In the genomic region with DNA sequence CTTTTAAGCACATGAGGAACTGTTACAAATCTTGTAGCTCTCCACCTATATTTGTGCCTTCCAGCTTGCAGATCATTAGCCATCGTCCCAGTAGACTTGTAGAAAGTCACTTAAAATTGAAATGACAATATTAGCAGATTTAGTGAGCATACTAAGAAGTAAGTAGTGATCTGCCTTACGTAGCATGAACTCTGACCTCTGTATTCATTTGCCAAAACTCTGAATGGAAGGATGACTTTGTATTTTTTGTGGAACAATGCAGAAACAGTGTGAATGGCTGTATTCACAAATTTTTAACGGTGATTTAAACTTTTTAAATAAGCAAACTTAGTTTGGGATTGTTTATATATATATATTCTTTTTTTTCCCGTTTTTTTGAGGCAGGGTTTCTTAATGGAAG, we compare ENCODE assay signal across 10 mouse cellular contexts. TPM values are rescaled to one million over a fixed set of nuclear protein-coding genes. Genes with fewer than 3 reads are reported as not detected.
A peak's percentile ranks its signal among the peaks of the same experiment; 100 is the strongest.
DNase-seq lines count a peak whose midpoint lies in the region; ATAC-seq and TF ChIP-seq lines count a peak whose summit lies in the region.
"Had no signal": no experiment of that assay in that cellular context is flagged by ENCODE, and none has a peak within 500 bp of the region (broad histone marks: within the 10 kb centered on the region; RNA-seq: fewer than 3 reads in every experiment).

No protein-coding gene starts in this region.

- no peak for ATAC-seq in embryonic facial prominence, embryonic 13.5 days (ENCODE audit: insufficient number of reproducible peaks, insufficient read depth, low FRiP score, low TSS enrichment, low read depth)
- ATAC-seq in intestine, embryonic 16.5 days = no peak
- ATAC-seq in neural tube, embryonic 13.5 days (ENCODE audit: low read depth) = no peak

- H3K9ac ChIP-seq in embryonic facial prominence, embryonic 13.5 days = no peak overlapping the region
- peak overlapping the region; percentile 37; the same call in 1 of the 2 replicates for H3K9ac ChIP-seq in intestine, embryonic 16.5 days (ENCODE audit: low read depth, low read length)
- H3K9ac ChIP-seq in neural tube, embryonic 13.5 days = peak overlapping the region; percentile 50; the same call in 1 of the 2 replicates

- peak overlapping the region; percentile 58 for H3K4me2 ChIP-seq in embryonic facial prominence, embryonic 13.5 days
- H3K4me2 ChIP-seq in intestine, embryonic 16.5 days (ENCODE audit: low read depth, low read length) = peak overlapping the region; percentile 52
- H3K4me2 ChIP-seq in neural tube, embryonic 13.5 days = peak overlapping the region; percentile 54

- no peak for DNase-seq in left cerebral cortex, adult 2 months (ENCODE audit: extremely low spot score in 1 of 2, low spot score in 2 of 2)
- DNase-seq in left cerebral cortex, postnatal 10 days (ENCODE audit: extremely low spot score in 1 of 2, low spot score in 2 of 2) = no peak
- no peak for DNase-seq in adrenal gland, postnatal 10 days
- no peak for DNase-seq in urinary bladder, adult 2 months (ENCODE audit: low spot score)
- DNase-seq in thymus, postnatal 0 days (ENCODE audit: low spot score) = no peak
- DNase-seq: retina, postnatal 1 day had no signal

- H3K36me3 ChIP-seq in embryonic facial prominence, embryonic 13.5 days = no peaks in the 10 kb centered on the region
- no peaks in the 10 kb centered on the region for H3K36me3 ChIP-seq in intestine, embryonic 16.5 days (ENCODE audit: control insufficient read depth, insufficient read depth, low read length)
- H3K36me3 ChIP-seq in neural tube, embryonic 13.5 days = no peaks in the 10 kb centered on the region

- no peak for TF ChIP-seq CTCF in left cerebral cortex, adult 2 months (IDR thresholded peaks at IDR 0.05)

- no peaks in the 10 kb centered on the region for H3K27me3 ChIP-seq in embryonic facial prominence, embryonic 13.5 days
- no peaks in the 10 kb centered on the region for H3K27me3 ChIP-seq in intestine, embryonic 16.5 days (replicated peaks; ENCODE audit: control insufficient read depth, insufficient read depth, low read length)
- no peaks in the 10 kb centered on the region for H3K27me3 ChIP-seq in neural tube, embryonic 13.5 days

- intact Hi-C loops in left cerebral cortex, adult 2 months (cut with DNase I) = loop anchor here (5.0 kb wide), 1 partner anchor 102 kb away; the partner anchor contains the start of gene Ugdh
- intact Hi-C loops in left cerebral cortex, postnatal 10 days (cut with DNase I) = loop anchor here (5.0 kb wide), 1 partner anchor 47 kb away; the partner anchor contains the start of gene Gm43552

- 49% methylated on average over 4 of the region's 4 CpGs for WGBS in embryonic facial prominence, embryonic 13.5 days
- WGBS in intestine, embryonic 16.5 days = 30% methylated on average over 4 of the region's 4 CpGs
- WGBS in neural tube, embryonic 13.5 days = 28% methylated on average over 4 of the region's 4 CpGs

- H3K4me1 ChIP-seq in embryonic facial prominence, embryonic 13.5 days = peaks cover 15% of the 10 kb centered on the region
- H3K4me1 ChIP-seq in intestine, embryonic 16.5 days (ENCODE audit: control insufficient read depth, insufficient read depth, low read length) = peaks cover 3% of the 10 kb centered on the region; the same call in 1 of the 2 replicates
- peaks cover 39% of the 10 kb centered on the region for H3K4me1 ChIP-seq in neural tube, embryonic 13.5 days (replicated peaks)

- peak overlapping the region; percentile 96 for H3K4me3 ChIP-seq in left cerebral cortex, adult 2 months
- H3K4me3 ChIP-seq in embryonic facial prominence, embryonic 13.5 days = peak overlapping the region; percentile 32
- peak overlapping the region; percentile 34 for H3K4me3 ChIP-seq in intestine, embryonic 16.5 days (ENCODE audit: low read length)
- peak overlapping the region; percentile 26 for H3K4me3 ChIP-seq in neural tube, embryonic 13.5 days

- no peaks in the 10 kb centered on the region for H3K9me3 ChIP-seq in embryonic facial prominence, embryonic 13.5 days
- H3K9me3 ChIP-seq in intestine, embryonic 16.5 days (ENCODE audit: control insufficient read depth, low read length) = no peaks in the 10 kb centered on the region
- no peaks in the 10 kb centered on the region for H3K9me3 ChIP-seq in neural tube, embryonic 13.5 days

- no peak overlapping the region for H3K27ac ChIP-seq in left cerebral cortex, adult 2 months
- no peak overlapping the region for H3K27ac ChIP-seq in embryonic facial prominence, embryonic 13.5 days
- no peak overlapping the region for H3K27ac ChIP-seq in intestine, embryonic 16.5 days (ENCODE audit: low read length)
- no peak overlapping the region for H3K27ac ChIP-seq in neural tube, embryonic 13.5 days (replicated peaks)

RNA-seq across cellular contexts. Expression of gene Ube2k, which starts 1.8 kb away (rescaled TPM):
- 100 to 1,000 TPM; 117 to 124 TPM for total RNA-seq in left cerebral cortex, adult 2 months (2021)
- 100 to 1,000 TPM; 134 to 138 TPM for total RNA-seq in left cerebral cortex, postnatal 10 days (2021)
- 207 and 213 TPM in 2 replicates for polyA plus RNA-seq in embryonic facial prominence, embryonic 13.5 days (2015; fragmentation: Nextera tagmentation; extraction: Ambion mirVana)
- polyA plus RNA-seq in intestine, embryonic 16.5 days (2015; fragmentation: Nextera tagmentation; extraction: Ambion mirVana) = 125 and 129 TPM in 2 replicates
- polyA plus RNA-seq in neural tube, embryonic 13.5 days (2015; fragmentation: Nextera tagmentation; extraction: Ambion mirVana) = 204 and 218 TPM in 2 replicates
- 10 to 100 TPM; 91.1 to 92.7 TPM for total RNA-seq in adrenal gland, postnatal 10 days (2021)
- 72.3 and 74.4 TPM in 2 replicates for polyA plus RNA-seq in urinary bladder, adult 2 months (2012; rRNA removed)
- polyA plus RNA-seq in thymus, postnatal 0 days (2015; fragmentation: Nextera tagmentation; extraction: Ambion mirVana) = 157 and 164 TPM in 2 replicates

RNA-seq across cellular contexts. Expression of gene Smim14, which starts 1.8 kb away (rescaled TPM):
- total RNA-seq in left cerebral cortex, adult 2 months (2021) = 100 to 1,000 TPM; 156 to 163 TPM
- 100 to 1,000 TPM; 127 to 143 TPM for total RNA-seq in left cerebral cortex, postnatal 10 days (2021)
- polyA plus RNA-seq in embryonic facial prominence, embryonic 13.5 days (2015; fragmentation: Nextera tagmentation; extraction: Ambion mirVana) = 102 and 117 TPM in 2 replicates
- 153 and 159 TPM in 2 replicates for polyA plus RNA-seq in intestine, embryonic 16.5 days (2015; fragmentation: Nextera tagmentation; extraction: Ambion mirVana)
- 185 and 191 TPM in 2 replicates for polyA plus RNA-seq in neural tube, embryonic 13.5 days (2015; fragmentation: Nextera tagmentation; extraction: Ambion mirVana)
- 100 to 1,000 TPM; 115 to 117 TPM for total RNA-seq in adrenal gland, postnatal 10 days (2021)
- 259 and 310 TPM in 2 replicates for polyA plus RNA-seq in urinary bladder, adult 2 months (2012; rRNA removed)
- polyA plus RNA-seq in thymus, postnatal 0 days (2015; fragmentation: Nextera tagmentation; extraction: Ambion mirVana) = 218 and 226 TPM in 2 replicates

RNA-seq across cellular contexts. Expression of gene Gm43552, which starts 46.2 kb away (rescaled TPM):
- total RNA-seq in left cerebral cortex, adult 2 months (2021) = not detected
- not detected for total RNA-seq in left cerebral cortex, postnatal 10 days (2021)
- not detected in 2 replicates for polyA plus RNA-seq in embryonic facial prominence, embryonic 13.5 days (2015; fragmentation: Nextera tagmentation; extraction: Ambion mirVana)
- polyA plus RNA-seq in intestine, embryonic 16.5 days (2015; fragmentation: Nextera tagmentation; extraction: Ambion mirVana) = not detected in 2 replicates
- polyA plus RNA-seq in neural tube, embryonic 13.5 days (2015; fragmentation: Nextera tagmentation; extraction: Ambion mirVana) = not detected in 2 replicates
- not detected for total RNA-seq in adrenal gland, postnatal 10 days (2021)
- polyA plus RNA-seq in urinary bladder, adult 2 months (2012; rRNA removed) = 0.34 TPM in 1 of 2 replicates, not detected in the other
- 0.72 and 1.3 TPM in 2 replicates for polyA plus RNA-seq in thymus, postnatal 0 days (2015; fragmentation: Nextera tagmentation; extraction: Ambion mirVana)
- polyA plus RNA-seq: gonadal fat pad, adult 2 months had no signal

Comparison
In these comparisons a context has a peak if more than half of its experiments do, and no peak if none do; other contexts are left out.
1. H3K4me3 ChIP-seq: peak in every context shown above with its lines; median percentile 96 in left cerebral cortex, adult 2 months; 34 in intestine, embryonic 16.5 days; 32 in embryonic facial prominence, embryonic 13.5 days; 26 in neural tube, embryonic 13.5 days.